Mouse (Mus musculus): Measurements from ENCODE around the gene Zfhx3. TPM values are rescaled to one million over a fixed set of nuclear protein-coding genes. Genes with fewer than 3 reads are reported as not detected.

Gene Zfhx3
- total and polyA plus RNA-seq, 2 experiments from 2014 or later = 9.6 to 13.8 TPM

DNA sequence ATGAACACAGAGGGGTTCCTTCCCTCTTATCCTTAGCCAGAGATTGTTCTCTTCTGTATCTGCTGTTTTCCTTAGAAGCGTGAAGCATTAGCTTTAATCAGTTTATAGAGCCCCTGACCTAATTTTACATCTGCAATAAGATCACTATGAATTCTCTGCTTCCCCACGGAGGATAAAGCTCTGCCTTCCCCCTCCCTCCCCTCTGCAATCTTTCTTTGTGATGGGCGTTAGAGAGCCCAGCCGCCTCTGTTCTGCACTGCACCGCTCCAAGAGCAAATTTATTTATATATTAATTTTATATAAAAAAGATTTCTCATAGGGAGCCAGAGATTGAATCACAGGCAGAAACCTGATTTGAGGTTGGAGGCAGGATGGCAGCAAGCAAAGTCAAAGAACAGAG, 113.8 kb downstream of the Zfhx3 start:
- H3K9me3 ChIP-seq (ENCODE audit: low read length) = no peaks in the 10 kb centered on the region
- no peak overlapping the region for H3K4me3 ChIP-seq (ENCODE audit: low read depth, low read length)
- no peaks in the 10 kb centered on the region for H3K4me1 ChIP-seq (ENCODE audit: insufficient read depth)
- 33% methylated on average over 5 of the region's 5 CpGs for WGBS
- no peak overlapping the region for H3K4me2 ChIP-seq (ENCODE audit: low read depth)
- H3K9ac ChIP-seq = no peak overlapping the region
- H3K27ac ChIP-seq (ENCODE audit: low read depth, low read length) = no peak overlapping the region
- no peaks in the 10 kb centered on the region for H3K27me3 ChIP-seq (ENCODE audit: insufficient read depth, low read length)
- TF ChIP-seq CTCF (IDR thresholded peaks at IDR 0.05; ENCODE audit: low read depth) = no peak
- no peaks in the 10 kb centered on the region for H3K36me3 ChIP-seq (ENCODE audit: insufficient read depth)
- DNase-seq (peak; percentile 2), ATAC-seq (no peak)

DNA sequence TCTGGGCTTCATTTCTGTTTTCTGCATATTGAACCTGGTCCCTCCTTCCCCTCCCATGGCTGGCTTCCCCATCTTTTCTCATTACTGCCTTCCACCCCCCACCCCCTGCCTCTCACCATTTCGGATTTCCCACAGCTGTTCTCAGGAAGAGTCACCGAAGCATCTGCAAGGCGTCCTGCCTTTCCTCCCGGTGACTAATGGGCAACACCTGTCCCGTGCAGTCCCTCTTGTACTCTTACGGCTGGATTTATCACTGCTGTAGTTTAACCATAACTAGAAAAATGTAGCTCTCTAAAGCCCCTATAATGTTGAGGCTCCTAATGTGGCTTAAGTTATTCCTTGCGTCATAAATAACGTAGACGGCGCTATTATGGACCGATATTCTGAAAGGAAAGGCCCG, 119.5 kb downstream of the Zfhx3 start:
- Histone ChIP-seq H3K9ac (no peak overlapping the region), H3K9me3 (ENCODE audit: low read length) (no peaks in the 10 kb centered on the region), H3K36me3 (ENCODE audit: insufficient read depth) (no peaks in the 10 kb centered on the region), H3K27me3 (ENCODE audit: insufficient read depth, low read length) (no peaks in the 10 kb centered on the region), H3K4me1 (ENCODE audit: insufficient read depth) (no peaks in the 10 kb centered on the region), H3K4me3 (ENCODE audit: low read depth, low read length) (no peak overlapping the region), H3K4me2 (ENCODE audit: low read depth) (no peak overlapping the region), H3K27ac (ENCODE audit: low read depth, low read length) (no peak overlapping the region)
- 92% methylated on average over 12 of the region's 12 CpGs for WGBS
- ATAC-seq = no peak
- DNase-seq = no peak
- TF ChIP-seq CTCF (IDR thresholded peaks at IDR 0.05; ENCODE audit: low read depth) = no peak

DNA sequence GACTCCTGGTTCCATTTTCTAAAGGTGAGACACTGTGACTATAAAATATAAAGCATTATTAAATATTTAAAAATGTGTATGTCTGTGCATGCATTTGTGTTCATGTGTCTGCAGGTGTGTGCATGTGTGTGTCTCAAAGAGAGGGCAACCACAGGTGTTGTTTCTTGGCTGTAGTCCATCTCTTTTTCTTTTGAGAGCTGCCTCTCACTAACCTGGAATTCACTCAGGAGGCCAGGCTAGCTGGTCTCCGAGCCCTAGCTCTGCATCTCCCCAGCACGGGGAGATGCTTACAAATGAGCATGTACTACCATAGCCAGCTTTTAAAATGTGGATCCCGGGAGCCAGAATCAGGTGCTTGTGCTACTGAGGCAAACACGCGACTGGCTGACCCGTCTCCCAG, 124.7 kb downstream of the Zfhx3 start:
- H3K36me3 ChIP-seq (ENCODE audit: insufficient read depth) = no peaks in the 10 kb centered on the region
- DNase-seq (no peak), ATAC-seq (no peak)
- no peak overlapping the region for H3K27ac ChIP-seq (ENCODE audit: low read depth, low read length)
- no peaks in the 10 kb centered on the region for H3K4me1 ChIP-seq (ENCODE audit: insufficient read depth)
- no peak for TF ChIP-seq CTCF (IDR thresholded peaks at IDR 0.05; ENCODE audit: low read depth)
- no peaks in the 10 kb centered on the region for H3K9me3 ChIP-seq (ENCODE audit: low read length)
- H3K4me3 ChIP-seq (ENCODE audit: low read depth, low read length) = no peak overlapping the region
- WGBS = 85% methylated on average over 6 of the region's 6 CpGs
- no peak overlapping the region for H3K4me2 ChIP-seq (ENCODE audit: low read depth)
- no peaks in the 10 kb centered on the region for H3K27me3 ChIP-seq (ENCODE audit: insufficient read depth, low read length)
- H3K9ac ChIP-seq = no peak overlapping the region

DNA sequence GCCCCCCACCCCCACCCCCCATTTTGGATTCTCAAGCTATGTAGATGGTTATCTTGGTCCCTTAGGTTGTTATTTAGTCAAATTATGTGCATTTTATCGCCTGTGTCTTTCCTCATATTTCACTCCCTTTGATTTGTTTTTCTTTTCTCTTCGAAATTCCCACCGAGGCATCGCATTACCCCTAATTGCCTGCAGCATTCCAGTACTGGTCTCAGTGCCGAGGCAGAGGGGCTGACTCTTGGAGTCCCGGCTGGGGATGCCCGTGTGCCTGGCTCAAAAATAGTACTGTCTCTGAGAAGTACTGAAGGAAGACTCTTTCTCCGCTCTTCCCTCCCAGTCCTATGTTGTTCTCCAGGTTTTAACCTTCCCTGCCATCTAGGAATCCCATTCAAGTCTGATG, 125.8 kb downstream of the Zfhx3 start:
- no peaks in the 10 kb centered on the region for H3K4me1 ChIP-seq (ENCODE audit: insufficient read depth)
- no peak overlapping the region for H3K4me2 ChIP-seq (ENCODE audit: low read depth)
- TF ChIP-seq CTCF (IDR thresholded peaks at IDR 0.05; ENCODE audit: low read depth) = no peak
- H3K36me3 ChIP-seq (ENCODE audit: insufficient read depth) = no peaks in the 10 kb centered on the region
- H3K9me3 ChIP-seq (ENCODE audit: low read length) = no peaks in the 10 kb centered on the region
- H3K4me3 ChIP-seq (ENCODE audit: low read depth, low read length) = no peak overlapping the region
- no peaks in the 10 kb centered on the region for H3K27me3 ChIP-seq (ENCODE audit: insufficient read depth, low read length)
- ATAC-seq (no peak), DNase-seq (no peak)
- H3K27ac ChIP-seq (ENCODE audit: low read depth, low read length) = 0 out of 2 replicates have a peak overlapping the region, but pooled peaks have one; percentile 21
- no peak overlapping the region for H3K9ac ChIP-seq
- 49% methylated on average over 8 of the region's 8 CpGs for WGBS

DNA sequence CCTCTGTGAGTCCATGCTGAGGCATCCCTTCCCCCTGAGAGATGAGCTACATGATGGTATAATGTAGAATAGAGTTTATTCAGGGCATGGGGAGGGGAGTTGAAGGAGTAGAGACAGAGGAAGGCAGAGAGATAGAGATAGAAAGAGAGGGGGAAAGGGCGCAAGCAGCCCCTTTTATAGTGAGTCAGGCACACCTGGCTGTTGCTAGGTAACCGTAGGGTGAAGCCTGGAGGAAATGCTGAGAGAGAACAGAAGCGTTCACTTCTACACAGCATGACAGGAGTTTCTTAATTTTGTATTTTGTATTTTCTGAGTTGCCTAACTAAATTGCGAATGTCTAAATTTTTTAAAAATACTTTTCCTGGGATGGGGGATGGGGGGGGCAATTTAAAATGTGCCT, 128.0 kb downstream of the Zfhx3 start:
- Histone ChIP-seq H3K36me3 (ENCODE audit: insufficient read depth) (no peaks in the 10 kb centered on the region), H3K27me3 (ENCODE audit: insufficient read depth, low read length) (no peaks in the 10 kb centered on the region), H3K9me3 (ENCODE audit: low read length) (no peaks in the 10 kb centered on the region), H3K9ac (no peak overlapping the region), H3K4me3 (ENCODE audit: low read depth, low read length) (no peak overlapping the region), H3K4me2 (ENCODE audit: low read depth) (no peak overlapping the region), H3K27ac (ENCODE audit: low read depth, low read length) (no peak overlapping the region), H3K4me1 (ENCODE audit: insufficient read depth) (no peaks in the 10 kb centered on the region)
- 68% methylated on average over 4 of the region's 4 CpGs for WGBS
- no peak for TF ChIP-seq CTCF (IDR thresholded peaks at IDR 0.05; ENCODE audit: low read depth)
- DNase-seq = no peak
- peak; percentile 65; the same call in 1 of the 2 replicates for ATAC-seq

DNA sequence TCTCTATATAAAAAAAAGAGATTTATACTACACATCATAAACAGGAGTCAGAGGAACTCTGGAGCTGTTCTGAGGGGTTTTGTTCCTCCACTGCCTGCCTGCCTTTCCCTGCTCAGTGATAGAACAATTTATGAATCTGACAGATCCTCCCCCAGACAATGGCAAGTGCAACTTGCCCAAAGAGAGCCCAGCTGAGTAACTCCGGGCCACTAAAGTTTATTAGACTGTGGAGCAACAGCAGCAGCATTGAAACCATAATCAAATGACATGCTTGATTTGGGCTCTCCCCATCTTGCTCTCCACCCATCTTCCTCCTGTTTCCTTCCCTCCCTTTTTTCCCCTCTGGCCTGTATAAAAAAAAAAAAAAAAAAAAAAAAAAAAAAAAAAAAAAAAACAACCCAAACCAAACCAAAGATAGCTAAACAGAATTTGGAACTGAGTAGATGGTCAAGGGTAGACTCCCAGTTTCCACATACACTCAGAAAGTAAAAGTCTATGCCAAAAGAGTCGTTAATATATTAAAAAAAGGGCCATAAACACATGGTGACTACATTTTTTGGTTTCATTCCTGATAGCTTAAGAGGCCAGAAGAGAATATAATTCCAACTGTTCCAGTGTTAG, 129.8 kb downstream of the Zfhx3 start:
- H3K27ac ChIP-seq (ENCODE audit: low read depth, low read length) = no peak overlapping the region
- ATAC-seq (no peak), DNase-seq (no peak)
- no peak overlapping the region for H3K4me3 ChIP-seq (ENCODE audit: low read depth, low read length)
- H3K36me3 ChIP-seq (ENCODE audit: insufficient read depth) = no peaks in the 10 kb centered on the region
- 59% methylated on average over 2 of the region's 2 CpGs for WGBS
- H3K4me1 ChIP-seq (ENCODE audit: insufficient read depth) = no peaks in the 10 kb centered on the region
- no peaks in the 10 kb centered on the region for H3K27me3 ChIP-seq (ENCODE audit: insufficient read depth, low read length)
- no peaks in the 10 kb centered on the region for H3K9me3 ChIP-seq (ENCODE audit: low read length)
- H3K4me2 ChIP-seq (ENCODE audit: low read depth) = no peak overlapping the region
- no peak for TF ChIP-seq CTCF (IDR thresholded peaks at IDR 0.05; ENCODE audit: low read depth)
- H3K9ac ChIP-seq = no peak overlapping the region

DNA sequence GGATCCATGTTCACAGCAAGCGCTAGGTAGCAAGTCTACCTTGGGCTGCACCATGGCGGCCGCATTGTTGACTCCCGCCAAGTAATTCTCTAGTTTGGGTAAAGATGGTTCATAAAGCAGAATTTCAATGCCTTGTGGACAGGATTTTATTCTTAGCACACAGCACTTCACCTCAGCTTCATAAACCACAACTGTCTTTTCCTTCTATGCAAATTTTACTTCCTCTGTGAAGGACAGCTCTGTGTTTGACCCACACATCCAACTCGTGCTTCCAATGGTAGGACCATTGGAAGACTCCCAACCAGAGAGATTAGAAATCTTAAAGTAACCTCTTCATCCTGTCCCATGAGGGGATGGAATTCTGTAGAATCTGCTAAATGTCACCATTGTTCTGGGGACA, 130.4 kb downstream of the Zfhx3 start:
- H3K4me2 ChIP-seq (ENCODE audit: low read depth) = no peak overlapping the region
- no peak for TF ChIP-seq CTCF (IDR thresholded peaks at IDR 0.05; ENCODE audit: low read depth)
- DNase-seq (no peak), ATAC-seq (no peak)
- no peaks in the 10 kb centered on the region for H3K27me3 ChIP-seq (ENCODE audit: insufficient read depth, low read length)
- no peaks in the 10 kb centered on the region for H3K36me3 ChIP-seq (ENCODE audit: insufficient read depth)
- no peaks in the 10 kb centered on the region for H3K4me1 ChIP-seq (ENCODE audit: insufficient read depth)
- 94% methylated on average over 5 of the region's 5 CpGs for WGBS
- H3K9me3 ChIP-seq (ENCODE audit: low read length) = no peaks in the 10 kb centered on the region
- no peak overlapping the region for H3K9ac ChIP-seq
- no peak overlapping the region for H3K4me3 ChIP-seq (ENCODE audit: low read depth, low read length)
- no peak overlapping the region for H3K27ac ChIP-seq (ENCODE audit: low read depth, low read length)
